Mouse (Mus musculus) splenic B cell, adult 2 months (primary cell): ENCODE results near the gene Ncor2.
"Not testable (repeated sequence)": the region's sequence is repeated elsewhere in the genome, so short reads cannot be mapped to it uniquely, and the experiment has no call there.

ENCODE experiments used
- DNase-seq: peaks from one replicate; pipeline ENCODE4 v3.0.0-alpha.2; 2011; ENCODE audit warnings: low read depth, low spot score
- H3K27me3 ChIP-seq: 2 replicates; pipeline ENCODE4 v1.6.1; 2012; ENCODE audit warnings: mild to moderate bottlenecking, low read length, moderate library complexity, mixed read lengths; ENCODE audit not compliant: control insufficient read depth, poor library complexity, insufficient read depth, severe bottlenecking
- H3K36me3 ChIP-seq: 2 replicates; pipeline ENCODE4 v1.6.1; 2012; ENCODE audit warnings: mild to moderate bottlenecking, low read length, moderate library complexity, mixed read lengths; ENCODE audit not compliant: control insufficient read depth, poor library complexity, insufficient read depth, severe bottlenecking

The Ncor2 gene

GRCm38 (mm10) chr5:125179007-125179734 is at the start of gene Ncor2:
TSS of gene Ncor2 (minus strand) at chr5:125179219.
- H3K36me3 ChIP-seq: no peaks in the 10 kb centered on the region
- no peaks in the 10 kb centered on the region; the same call in 1 of the 2 replicates for H3K27me3 ChIP-seq
- DNase-seq: peak; percentile 85

- no peaks in the 10 kb centered on the region for H3K36me3 ChIP-seq
- no peak for DNase-seq
- H3K27me3 ChIP-seq: no peaks in the 10 kb centered on the region
These were observed 48.7 kb upstream of the Ncor2 start for GRCm38 (mm10) chr5:125227699-125228098.

GRCm38 (mm10) chr5:125226229-125226634 is 47.2 kb upstream of the Ncor2 start:
- DNase-seq: no peak
- Histone ChIP-seq H3K36me3 (no peaks in the 10 kb centered on the region), H3K27me3 (no peaks in the 10 kb centered on the region)

DNA sequence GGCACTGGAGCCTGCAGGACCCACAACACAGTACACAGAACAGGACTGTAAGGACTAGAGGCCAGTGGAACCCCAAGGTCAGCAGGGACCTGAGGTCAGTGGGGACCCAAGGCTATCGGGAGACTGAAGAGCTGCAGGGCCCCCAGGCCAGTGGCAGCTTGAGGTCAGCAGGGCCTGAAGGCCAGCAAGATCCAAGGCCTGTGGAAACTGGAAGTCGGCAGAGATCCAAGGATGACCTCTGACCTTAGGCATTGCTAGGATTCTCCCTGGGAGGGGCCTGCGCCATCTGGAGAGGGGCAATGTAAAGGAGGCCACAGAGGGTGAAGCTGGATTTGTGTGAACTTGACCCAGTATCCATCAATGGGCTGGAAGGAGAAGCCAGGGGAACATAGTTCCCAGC is 45.9 kb upstream of the Ncor2 start:
- Histone ChIP-seq H3K27me3 (no peaks in the 10 kb centered on the region), H3K36me3 (no peaks in the 10 kb centered on the region)
- no peak for DNase-seq

DNA sequence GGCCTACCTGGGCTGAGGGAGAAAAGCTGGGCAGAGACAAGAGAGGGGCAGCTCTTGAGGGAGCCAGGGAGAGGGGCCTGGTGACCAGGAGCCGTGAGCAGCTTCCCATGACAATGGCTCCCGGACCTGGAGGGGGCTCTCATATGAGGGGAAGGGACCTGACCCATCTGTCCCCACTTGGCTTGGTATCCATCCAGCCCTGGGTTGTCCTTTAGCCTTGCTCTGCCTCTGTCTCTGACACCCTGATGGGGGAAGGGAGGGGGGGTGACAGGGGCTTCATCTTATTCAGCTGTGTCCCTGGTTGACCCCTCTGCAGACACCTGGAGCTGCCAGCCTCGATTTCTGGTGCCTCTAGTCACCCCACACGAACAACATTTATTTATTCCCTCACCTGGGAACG is 44.9 kb upstream of the Ncor2 start:
- no peaks in the 10 kb centered on the region for H3K27me3 ChIP-seq
- no peak for DNase-seq
- no peaks in the 10 kb centered on the region for H3K36me3 ChIP-seq

DNA sequence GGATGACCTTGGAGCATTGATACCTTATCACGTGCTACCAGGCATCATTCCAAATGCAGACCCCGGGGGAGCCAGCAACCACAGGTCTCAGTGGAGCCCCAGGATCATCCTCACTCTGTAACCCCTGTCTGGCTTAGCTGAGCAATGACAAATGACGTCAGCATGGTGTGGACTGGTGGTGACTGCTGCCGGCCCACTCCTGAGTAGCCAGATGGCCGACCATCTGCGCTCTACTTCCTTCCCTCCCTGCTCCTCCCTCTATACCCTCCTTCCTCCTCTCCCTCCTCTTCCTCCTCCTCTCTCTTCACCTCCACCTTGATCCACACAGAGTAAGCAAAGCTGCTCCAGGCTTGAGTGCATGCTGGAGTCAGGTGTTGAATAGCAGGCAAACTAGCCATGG is 43.7 kb upstream of the Ncor2 start:
- DNase-seq: no peak
- H3K27me3 ChIP-seq: no peaks in the 10 kb centered on the region
- H3K36me3 ChIP-seq: no peaks in the 10 kb centered on the region

- DNase-seq: no peak
- H3K36me3 ChIP-seq: no peaks in the 10 kb centered on the region
- H3K27me3 ChIP-seq: no peaks in the 10 kb centered on the region
These were observed 42.8 kb upstream of the Ncor2 start for GRCm38 (mm10) chr5:125221868-125222267.

DNA sequence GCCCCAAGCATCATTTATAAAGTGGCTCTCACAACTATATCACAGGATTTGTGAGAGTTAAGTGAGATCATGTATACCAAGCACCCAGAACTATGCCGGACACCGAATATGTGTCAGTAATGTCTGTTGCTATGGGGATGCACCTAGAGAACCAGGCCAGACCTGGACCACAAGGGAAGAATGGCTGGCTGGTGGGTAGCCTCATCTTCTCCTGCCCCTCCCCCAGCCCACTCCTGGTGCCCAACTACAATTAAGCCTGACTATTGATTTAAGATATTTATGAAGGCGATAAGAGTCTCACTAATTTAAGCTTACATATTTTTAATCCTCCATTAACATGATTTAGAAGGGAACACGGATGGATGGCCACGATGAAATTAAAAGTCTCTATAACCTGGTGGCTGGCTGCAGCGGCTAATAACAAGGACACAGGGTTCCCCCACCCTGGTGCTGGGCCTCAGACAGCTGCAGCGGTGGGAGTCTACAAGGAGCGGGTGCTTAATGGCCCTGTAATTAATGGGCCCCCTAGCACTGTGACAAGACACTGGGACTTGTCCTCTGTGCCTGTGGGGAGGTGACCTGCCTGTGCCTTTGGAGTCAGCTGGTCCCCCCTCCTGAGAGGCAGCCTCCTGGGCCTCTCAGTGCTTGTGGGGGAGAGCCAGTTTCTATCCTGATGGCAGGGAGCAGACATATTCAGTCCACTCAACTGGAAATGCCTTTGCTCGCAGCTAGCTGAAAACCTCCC is 38.6 kb upstream of the Ncor2 start:
- Histone ChIP-seq H3K27me3 (no peaks in the 10 kb centered on the region), H3K36me3 (no peaks in the 10 kb centered on the region)
- no peak for DNase-seq

GRCm38 (mm10) chr5:125215930-125216459 is 37.0 kb upstream of the Ncor2 start:
- peak; percentile 27 for DNase-seq
- H3K36me3 ChIP-seq: no peaks in the 10 kb centered on the region
- no peaks in the 10 kb centered on the region for H3K27me3 ChIP-seq

DNA sequence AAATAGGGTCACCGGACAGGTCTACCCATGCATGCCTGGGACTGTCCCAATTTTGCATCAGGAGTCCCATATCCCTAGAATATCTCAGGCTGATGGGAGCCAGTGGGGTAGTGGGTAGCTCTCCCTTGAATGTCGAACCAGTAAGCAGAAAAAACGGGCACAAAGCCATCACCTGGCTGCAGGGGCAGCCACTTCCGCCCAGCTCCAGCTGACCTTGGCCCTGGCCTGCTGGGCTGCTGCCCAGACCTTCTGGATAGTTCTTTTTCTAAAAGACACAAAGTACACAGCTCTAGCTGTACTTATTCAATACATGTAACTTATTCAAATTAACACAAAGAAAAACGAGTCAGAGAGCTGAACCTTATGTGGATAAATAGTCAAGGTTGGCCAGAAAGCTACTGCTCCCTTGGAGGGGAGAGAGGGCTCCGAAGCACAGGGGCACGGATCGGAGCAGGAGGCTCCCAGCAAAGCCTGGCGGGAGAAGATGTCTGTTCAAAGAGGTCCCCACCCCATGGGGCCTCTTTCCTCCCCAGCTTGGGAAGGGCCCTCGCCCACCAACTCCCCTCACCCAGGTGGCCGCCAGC is 36.4 kb upstream of the Ncor2 start:
- DNase-seq: no peak
- Histone ChIP-seq H3K27me3 (no peaks in the 10 kb centered on the region), H3K36me3 (no peaks in the 10 kb centered on the region)

- H3K36me3 ChIP-seq: no peaks in the 10 kb centered on the region
- DNase-seq: no peak
- no peaks in the 10 kb centered on the region for H3K27me3 ChIP-seq
These were observed 35.0 kb upstream of the Ncor2 start for GRCm38 (mm10) chr5:125214064-125214463.

DNA sequence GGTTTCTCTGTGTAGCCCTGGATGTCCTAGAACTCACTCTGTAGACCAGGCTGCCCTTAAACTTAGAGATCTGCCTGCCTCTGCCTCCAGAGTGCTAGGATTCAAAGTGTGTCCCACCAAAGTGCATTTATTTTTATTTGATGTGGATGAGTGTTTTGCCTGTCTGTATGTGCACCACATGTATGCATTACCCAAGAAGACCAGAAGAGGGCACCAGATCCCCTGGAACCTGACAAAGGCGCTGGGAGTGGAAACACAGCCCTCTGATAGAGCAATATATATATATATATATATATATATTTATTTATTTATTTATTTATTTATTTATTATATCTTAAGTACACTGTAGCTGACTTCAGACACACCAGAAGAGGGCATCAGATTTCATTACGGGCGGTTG is 25.9 kb upstream of the Ncor2 start:
- not testable (repeated sequence) for H3K27me3 ChIP-seq, H3K36me3 ChIP-seq
- peak; percentile 28 for DNase-seq

DNA sequence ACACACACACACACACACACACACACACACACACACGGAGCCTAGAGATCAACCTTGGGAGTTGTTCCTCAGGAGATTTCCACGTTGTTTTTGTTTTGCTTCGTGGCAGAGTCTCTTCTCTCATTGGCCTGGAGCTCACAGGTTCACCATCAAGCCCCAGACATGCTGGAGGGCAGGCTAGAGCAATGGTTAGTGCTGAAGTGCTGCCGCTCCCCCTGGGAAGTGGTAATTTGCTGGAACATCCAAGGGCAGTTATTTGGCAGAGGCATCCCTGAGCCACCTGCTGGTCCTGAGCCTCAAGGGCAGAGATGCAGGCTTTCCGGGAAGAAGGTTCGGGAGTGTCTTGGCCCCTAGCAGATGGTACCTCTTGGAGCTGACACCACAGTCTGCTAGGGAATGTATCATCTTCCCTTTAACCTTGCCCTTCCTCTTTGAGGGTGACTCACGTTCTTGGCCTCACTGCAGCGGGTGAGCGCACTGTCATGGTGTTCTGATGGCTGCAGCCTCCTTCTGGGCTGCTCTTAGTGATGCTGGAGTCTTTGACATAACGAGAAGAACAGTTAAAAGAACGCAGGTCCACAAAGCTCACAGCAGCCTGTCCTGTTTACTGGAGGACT is 25.3 kb upstream of the Ncor2 start:
- DNase-seq: no peak
- Histone ChIP-seq H3K36me3 (no peaks in the 10 kb centered on the region), H3K27me3 (no peaks in the 10 kb centered on the region)

DNA sequence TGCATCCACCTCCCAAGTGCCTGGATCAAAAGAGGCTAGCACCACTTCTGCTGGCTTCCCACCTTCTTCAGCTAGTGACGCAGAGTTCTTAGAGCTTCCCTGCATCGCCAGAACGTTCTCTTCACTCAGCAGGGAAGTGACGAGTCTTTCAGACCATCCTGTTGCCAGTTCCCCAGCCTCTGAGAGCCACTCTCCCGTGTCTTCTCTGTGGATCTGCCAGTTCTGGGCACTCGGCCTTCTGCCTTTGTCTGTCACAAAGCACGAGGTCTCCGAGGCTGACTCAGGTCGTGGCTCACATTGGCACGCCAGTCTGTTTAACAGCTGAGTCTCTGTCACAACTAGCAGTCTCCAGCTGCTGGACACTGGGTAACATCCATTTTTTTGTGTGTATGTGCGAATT is 24.7 kb upstream of the Ncor2 start:
- no peaks in the 10 kb centered on the region for H3K27me3 ChIP-seq
- no peak for DNase-seq
- H3K36me3 ChIP-seq: no peaks in the 10 kb centered on the region

DNA sequence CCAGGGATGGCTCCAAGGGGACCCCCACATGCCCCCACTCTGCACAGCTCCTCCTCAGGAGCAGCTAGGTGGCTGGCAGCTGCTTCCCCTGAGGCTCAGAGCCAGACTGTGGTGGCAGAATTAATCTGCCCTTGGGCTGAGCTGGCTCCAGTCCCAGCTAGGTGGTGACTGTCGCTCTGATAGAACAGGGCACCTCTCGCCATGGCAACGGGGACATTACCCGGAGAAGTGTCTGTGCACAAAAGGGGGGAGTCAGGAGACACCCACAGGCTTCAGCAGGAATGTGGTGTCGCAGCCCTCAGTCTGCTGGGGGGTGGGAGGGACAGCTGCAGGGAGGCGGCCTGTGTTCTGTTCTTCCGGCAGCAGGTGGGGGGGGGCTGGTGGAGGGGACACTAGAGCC is 24.1 kb upstream of the Ncor2 start:
- no peak for DNase-seq
- H3K27me3 ChIP-seq: no peaks in the 10 kb centered on the region
- no peaks in the 10 kb centered on the region for H3K36me3 ChIP-seq
